Mouse (Mus musculus) WW6 (cell line): ENCODE measurements around the gene Nop16.
A peak's percentile ranks its signal among the peaks of the same experiment; 100 is the strongest.
"Not testable (repeated sequence)": the region's sequence is repeated elsewhere in the genome, so short reads cannot be mapped to it uniquely, and the experiment has no call there.

Experiments
- DNase-seq: peaks from one replicate; pipeline ENCODE4 v3.0.0-alpha.2; 2013; ENCODE audit warnings: low read depth, low spot score

Nop16 gene

DNA sequence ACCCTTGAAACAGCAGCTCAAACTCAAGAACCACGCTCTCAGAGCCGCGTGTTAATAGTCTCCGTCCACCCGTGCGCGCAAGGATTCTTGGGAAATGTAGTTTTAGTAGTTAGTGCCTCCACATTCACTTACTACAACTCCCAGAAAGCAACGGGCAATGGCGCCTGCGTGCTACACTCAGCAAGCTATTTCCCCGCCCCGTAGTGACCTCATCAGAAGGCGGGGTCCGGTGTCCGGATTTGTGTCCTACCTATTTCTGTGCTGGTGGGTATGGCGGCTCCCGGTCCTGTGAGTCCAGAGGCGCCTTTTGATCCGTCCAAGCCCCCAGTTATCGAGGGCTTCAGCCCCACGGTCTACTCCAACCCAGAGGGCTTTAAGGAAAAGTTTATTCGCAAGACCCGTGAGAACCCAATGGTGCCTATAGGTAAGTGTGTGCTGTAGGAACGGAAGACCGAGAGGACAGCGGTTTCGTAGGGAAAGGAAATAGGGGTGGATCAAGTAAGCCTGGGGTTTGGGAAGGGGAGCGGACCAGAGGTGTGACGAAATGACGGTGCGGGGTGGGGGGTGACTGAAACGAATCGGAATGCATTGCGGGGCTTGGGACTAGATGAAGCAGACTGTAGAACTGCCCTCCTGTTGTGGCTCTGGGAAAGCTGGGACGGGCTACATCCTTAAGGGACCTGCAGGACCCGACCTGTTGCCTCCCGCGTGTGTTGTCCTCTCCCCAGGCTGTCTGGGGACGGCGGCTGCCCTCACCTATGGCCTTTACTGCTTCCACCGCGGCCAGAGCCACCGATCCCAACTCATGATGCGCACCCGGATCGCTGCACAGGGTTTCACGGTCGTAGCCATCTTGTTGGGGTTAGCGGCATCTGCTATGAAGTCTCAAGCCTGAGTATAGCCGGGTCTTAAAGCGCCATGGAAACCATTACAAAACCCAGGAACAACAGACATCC lies at the start of gene Nop16, which contains the start of gene Higd2a:
Gene Nop16, minus strand, starts transcription at position 95 of the 956 bp plus-strand sequence.
Gene Higd2a, plus strand, starts transcription at position 212 of the 956 bp plus-strand sequence.
- peak; percentile 95 for DNase-seq

DNA sequence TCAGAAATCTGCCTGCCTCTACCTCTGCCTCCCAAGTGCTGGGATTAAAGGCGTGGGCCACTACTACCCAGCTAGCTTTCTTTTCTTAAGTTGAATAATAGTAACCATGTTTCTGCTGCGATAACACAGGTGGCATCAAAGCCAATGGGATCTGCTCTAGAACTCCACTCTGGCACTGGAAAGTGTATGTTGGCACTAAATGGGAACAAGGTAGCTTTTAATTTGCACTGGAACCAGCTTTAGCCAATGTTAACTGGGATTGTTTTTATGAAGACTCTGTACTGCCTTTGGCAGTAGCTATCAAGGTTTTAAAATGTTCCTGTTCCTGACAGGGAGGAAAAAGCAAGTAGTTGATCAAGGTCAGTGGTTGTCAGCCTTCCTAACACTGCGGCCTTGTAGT lies 45.1 kb upstream of the Nop16 start:
- DNase-seq = no peak

DNA sequence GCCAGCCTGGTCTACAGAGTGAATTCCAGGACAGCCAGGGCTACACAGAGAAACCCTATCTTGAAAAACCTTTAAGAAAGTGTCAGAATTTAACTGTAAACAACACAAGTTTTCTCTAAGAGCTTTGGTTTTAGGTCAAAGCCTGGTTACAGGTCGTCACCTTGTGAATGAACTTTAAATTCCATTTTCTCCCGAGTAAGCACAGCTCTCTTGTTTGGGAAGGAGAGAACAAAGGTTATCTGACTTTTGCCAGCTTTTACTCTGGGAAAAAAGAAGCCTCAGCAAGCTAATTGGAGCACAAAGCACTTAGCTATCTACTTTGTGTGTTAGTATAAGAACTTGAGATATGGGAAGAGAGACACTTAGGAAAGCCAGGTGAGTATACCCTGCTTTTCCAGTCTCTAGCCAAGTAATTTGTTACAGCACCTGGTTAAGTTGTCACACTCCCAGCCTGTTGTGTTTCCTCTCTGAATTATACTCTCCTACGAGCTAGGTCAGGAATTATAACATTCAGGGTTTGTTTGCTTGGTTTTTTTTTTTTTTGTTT lies 42.9 kb upstream of the Nop16 start:
- DNase-seq = no peak

DNA sequence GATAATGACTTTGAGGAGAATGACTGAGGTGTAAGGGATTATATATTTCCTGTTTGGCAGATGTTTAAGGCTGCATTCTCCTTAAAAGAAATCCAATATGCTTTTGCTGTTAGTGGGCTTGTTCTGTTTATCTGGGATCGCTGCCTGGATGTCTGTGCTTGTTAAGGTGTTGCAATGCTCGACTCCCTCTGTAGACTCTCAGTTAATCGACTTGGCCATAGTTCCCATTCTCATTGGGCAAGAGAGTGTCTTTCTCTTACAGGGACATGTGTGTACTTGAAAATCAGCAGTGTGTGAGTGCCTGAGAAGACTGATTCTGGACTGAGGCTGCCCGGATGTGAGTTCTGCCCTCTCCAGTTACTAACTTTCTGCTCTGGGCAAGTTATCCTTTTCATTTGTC lies 39.2 kb upstream of the Nop16 start:
- DNase-seq = no peak

DNA sequence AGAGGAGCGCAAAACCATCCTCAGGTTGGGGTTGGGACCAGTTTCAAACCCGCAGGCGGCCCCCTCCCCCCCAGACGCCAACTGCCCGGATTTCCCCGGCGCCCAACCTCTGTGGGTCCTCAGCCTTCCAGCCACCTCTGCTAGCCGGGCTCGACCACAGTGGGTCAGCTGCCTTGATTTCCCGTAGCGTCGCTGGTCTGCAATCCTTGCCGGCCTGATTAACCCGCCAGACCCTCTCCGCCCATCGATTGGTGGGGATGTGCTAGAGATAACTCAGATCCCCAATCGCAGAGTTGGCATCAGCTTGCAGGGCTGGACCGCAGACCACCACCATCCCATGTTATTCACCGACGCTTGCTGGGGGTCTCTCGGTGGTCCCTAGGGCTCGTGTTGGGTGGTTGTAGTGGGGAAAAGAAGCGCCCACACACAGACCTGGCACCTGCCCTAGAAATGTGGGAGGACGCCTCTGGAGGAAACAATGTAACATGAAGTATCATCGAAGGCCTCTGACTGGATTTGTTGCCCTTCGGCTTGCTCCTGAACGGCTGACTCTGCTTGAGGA lies 32.2 kb upstream of the Nop16 start:
- DNase-seq = no peak

DNA sequence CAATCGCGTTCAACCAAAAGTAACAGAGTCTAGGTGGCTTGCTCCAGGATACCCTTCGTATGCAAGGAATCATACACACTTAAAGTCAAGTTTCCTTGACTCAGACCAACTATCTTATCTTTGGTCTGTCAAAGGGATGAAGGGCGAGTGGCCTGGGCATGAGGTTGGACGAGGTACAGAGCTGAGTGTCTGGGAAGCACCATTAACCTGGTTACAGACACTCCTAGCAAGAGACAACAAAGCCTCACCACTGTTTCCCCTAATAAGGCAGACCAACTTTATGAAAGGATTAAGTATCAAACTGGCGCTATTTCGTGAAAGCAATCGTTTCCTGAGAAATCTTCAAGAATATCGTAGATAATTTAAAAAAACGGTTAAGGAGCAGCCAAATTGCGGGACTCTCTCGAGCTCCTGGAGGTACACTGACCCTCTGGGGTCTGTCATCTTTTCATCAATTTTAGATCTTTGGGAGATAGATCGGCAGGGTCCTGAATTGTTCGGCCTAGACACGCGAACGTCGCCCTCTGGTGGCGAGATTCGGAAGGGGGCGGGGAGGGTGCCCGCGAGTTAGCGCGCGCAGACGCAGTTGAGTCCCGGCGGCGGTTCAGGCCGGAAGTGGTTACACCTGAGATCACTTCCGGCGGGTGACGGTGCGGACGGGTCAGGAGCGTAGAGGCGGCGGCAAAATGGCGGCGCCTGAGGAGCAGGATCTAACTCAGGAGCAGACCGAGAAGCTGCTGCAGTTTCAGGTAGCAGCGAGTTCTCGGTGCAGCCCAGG lies 31.5 kb upstream of the Nop16 start, which contains the start of gene Faf2:
Gene Faf2, plus strand, starts transcription at position 630 of the 778 bp plus-strand sequence.
- DNase-seq = peak; percentile 86

DNA sequence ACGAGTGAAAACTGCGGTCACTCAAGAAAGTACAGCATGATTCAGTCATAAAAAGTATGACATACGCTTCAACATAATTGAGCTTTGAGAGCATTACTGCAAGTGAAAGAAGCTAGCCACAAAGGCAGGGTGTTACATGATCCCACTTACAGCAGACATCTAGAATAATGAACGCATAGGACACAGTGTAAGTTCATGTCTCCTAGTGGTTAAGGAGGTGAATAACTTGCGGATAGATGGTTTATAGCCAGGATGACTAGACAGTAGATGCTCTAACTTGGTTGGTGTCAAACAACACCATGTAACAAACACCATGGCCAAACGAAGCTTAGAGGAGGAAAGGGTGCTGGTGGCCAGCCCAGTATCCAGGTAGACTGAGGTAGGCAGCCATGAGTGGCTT lies 27.1 kb upstream of the Nop16 start:
- DNase-seq = no peak

DNA sequence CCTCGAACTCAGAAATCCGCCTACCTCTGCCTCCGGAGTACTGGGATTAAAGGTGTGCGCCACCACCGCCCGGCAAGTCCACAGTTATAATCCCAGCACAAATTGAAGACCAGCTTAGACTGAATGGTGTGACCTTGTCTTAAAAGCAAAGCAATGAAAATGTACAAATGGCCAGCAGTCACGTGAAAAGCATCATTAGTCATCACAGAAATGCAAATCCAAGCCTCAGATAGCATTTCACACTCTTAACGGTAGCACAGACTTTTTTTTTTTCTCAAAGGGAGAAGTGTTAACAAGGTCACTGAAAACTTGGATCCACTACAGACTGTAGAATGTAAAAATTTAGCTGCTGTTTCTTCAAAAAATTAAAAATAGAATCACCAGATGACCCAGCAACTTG lies 26.4 kb upstream of the Nop16 start:
- DNase-seq = no peak

DNA sequence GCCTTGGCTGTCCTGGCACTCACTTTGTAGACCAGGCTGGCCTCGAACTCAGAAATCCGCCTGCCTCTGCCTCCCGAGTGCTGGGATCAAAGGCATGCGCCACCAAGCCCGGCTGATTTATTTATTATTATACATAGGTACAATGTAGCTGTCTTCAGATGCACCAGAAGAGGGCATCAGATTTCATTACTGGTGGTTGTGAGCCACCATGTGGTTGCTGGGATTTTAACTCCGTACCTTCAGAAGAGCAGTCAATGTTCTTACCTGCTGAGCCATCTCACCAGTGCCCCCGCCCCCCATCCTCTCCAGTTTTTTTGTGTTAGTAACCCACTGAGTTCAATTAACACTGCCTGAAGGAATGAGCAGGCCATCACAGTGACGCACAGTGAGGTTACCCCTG lies 23.3 kb upstream of the Nop16 start:
- not testable (repeated sequence) for DNase-seq

DNA sequence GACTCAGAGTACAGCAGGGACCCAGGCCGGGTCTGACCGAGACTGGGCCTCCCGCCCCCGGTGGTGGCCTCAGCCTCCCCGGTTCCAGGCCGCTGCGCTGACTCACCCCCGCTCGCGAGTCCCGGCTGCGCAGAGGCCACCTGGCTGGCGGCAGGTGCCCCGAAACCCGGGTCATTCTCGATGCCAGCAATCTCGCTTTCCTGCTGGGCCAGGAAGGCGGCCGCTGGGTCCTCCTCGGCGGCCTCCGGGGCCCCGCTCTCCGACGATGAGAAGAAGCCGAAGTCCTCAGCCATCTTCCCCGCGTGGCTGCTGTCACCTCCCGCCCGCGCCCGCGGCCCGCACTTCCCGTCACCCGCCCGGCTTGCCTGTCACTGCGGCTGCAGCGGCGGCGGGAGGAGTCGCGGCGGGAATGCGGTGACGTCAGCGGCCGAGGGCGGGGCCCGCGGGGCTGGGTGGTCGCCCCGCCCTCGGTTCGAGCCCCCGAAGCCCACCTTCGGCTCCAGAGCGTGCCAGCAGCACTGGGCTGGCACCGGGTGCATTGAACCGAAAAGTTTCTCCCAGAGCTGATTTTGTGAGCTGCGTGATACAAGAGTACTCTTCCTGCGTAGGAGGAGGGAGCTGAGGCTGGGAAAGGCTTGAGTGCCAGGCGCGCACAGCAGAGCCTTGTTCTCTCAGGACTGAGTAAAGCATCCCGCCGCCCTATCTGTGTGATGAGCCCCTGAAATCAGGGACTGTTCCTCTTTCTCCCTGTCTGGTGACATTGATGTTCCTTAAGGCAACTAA lies 21.3 kb upstream of the Nop16 start, which contains the start of gene Cltb:
Gene Cltb, minus strand, starts transcription at position 373 of the 783 bp plus-strand sequence.
- no peak for DNase-seq

DNA sequence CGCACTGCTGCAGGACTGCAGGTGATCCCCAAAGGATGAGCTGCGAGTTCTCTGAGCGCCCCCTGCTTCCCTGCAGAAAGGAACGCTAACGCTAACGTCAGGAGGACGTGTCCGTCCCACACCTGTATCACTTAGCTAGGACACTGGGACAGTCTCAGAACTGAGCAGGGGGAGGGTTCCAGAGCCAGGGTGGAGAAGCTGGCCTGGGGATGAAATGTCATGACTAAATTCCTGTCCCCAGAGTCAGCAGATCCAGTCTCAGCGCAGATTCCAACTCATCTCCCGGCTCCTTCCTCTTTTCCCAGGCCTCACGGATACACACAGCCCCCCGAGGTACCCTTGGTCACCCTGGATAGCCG lies 20.7 kb upstream of the Nop16 start:
- no peak for DNase-seq

DNA sequence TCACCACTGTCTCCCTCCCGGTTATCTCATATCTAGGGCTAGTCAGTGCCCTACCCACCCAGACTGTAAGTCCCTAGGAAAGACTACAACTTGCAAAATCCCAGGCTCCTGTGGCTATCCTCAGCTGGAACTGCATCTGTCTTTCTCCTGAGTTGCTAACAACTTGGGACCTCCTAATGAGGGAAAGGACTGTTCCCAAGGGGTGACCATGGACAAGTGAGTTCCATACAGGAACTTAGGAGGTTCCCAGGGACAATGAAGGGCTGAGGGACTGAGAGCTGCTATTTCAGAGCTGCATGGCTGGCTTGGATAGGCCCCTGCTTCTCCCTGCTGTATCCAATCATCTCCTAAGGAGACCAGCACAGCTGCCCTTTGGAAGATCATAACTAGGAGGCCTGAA lies 19.4 kb upstream of the Nop16 start:
- DNase-seq = no peak

DNA sequence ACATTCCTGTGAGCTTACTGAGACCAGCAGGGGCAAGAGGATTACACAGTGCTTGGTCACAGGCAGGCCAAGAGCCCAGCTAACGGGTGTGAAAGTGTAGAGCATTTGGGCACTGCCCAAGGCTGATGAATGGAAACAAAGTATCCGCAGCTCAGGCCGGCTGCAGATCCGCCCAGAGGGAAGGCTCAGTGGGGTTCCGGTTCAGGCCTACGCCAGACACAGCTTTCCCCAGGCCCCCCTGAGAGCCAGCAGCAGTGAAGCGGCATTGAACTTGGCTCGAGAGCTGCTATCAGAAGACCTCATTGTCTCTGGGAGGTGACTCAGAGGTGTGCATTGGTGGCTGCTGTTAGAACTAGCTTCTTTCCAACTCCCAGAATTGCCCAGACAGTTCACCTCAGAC lies 18.8 kb upstream of the Nop16 start:
- DNase-seq = no peak

DNA sequence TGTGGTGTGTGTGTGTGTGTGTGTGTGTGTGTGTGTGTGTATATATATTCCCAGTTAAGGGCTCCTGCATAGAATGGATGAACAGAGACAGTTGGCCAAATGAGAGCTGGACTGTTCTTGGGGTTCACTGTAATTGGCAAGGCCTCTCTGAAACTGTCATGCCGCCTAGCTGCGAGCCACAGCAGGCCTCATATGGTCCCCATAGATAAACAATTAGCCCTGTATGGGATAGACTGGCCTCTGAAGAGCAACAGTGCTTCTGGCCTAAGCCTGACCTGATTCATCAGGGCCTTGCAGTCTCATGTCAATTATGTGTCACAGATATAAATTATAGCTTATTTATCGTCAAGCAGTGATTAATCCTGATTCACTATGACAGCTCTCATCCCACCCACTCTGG lies 18.1 kb upstream of the Nop16 start:
- no peak for DNase-seq

DNA sequence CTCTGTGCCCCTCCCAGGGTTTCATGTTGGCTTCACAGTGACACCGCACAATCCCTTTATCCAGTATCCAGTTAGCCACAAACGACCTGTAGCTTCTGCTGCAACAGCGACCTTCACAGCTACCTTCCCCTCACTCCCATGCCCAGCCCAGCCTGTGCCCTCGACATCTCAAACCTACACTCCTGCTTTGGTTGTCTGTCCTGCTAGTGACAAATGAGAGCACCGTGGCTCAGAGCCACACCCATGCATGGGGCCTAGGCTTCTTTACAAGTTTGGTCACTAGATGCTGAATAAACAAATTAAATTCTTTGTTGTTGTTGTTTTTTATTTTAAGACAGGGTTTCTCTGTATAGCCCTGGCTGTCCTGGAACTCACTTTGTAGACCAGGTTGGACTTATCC lies 17.3 kb upstream of the Nop16 start:
- DNase-seq = no peak

DNA sequence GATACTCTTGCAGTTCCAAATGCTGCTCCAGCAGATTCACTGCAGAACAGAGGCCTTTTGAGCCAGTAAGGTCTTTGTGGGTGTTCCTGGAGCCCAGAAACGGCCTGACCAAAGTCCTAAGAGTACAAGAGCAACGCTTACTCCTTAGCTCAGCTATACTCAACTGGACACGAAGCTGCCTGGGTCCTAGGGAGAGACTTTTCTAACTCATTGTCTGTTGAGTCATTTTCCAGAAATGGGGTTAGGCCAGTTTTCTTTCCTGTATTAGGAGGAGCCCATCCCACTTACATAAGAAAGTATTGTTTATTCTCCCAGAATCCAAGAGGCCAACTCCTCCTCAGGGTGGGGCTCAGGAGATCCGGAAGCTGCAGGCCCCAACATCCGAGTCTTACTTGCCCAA lies 15.5 kb upstream of the Nop16 start:
- DNase-seq = no peak

DNA sequence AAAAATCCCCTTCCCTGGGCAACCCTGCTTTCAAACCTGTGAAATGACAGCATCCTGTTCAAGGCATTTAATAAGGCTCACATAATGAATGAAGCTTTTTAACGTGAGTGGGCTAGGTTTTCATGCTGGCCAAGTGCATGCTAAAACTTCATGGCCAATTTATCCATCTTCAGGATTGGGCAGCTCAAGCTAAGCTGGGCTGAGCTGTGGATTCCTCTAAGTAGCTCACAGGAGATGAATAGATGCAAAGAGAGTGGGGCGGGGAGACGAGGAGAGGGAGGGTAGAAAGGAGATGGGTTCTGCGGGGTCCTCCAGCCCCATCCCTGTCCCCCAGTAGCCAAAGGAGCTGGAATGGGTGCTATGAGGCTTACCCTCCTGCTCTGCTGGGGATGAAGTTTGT lies 14.3 kb upstream of the Nop16 start:
- no peak for DNase-seq

DNA sequence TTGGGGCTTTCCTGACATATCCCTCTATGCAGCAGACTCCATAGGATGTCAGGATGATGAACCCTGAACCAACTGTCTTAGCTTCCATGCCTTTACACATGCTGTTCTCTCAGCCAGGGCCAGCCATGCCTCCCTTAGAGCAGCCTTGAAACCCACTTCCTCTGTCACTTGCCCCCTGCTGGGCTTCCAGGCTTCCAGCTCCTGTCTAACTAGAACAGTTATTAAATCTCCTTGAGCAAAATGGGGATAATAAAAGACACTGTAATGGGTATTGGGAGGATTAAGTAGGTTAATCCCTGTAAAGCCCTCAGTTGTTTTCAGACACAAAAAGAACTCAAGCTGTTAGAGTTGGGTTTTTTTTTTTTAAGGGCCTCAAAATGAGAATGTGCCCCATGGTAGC lies 13.6 kb upstream of the Nop16 start:
- DNase-seq = no peak

DNA sequence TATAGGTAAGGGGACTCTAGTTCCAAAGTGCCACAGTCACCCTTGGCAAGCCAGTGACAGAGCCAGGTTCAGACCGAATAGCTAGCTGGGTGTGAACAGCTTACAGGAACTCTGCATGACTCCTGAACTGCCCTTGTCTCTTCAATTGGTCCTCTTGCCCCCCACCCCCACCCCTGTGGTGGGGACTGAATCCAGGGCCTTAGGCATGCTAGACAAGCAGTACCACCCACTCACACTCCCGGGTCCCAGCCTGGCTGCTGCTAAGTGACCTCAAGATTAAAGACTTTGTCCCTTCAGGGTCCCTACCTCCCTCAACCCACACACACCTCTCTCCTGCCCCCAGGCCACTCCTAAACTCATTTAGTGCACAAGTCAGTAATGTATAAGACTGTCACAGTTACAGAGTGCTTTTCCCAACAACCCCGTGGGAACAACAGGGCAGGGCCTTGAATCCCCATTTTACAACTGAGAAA lies 12.8 kb upstream of the Nop16 start:
- no peak for DNase-seq

DNA sequence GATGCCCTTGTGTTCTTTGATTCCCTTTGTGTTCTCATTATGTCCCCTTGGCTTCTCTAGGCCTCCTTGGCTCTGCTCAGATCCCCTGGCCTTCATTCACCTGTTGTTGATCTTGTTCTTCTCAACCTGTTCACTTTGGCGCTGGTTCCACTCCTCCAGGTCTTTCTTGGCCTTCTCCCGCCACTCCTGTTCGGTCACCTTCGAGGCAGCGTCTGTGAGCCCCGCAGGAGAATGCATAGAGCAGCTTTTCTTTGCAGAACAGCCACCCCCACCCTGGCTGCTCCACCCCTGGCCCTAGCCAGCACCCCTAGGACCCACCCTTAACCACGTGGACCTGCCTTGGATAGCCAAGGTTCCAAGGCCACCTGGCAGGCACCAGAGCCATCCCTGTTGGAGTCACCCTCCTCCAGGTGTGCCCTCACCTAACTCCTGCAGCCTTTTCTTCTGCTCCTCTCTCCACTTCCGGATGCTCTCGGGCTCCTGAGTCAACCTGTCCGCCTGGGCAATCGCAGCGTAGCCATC lies 8.8 kb upstream of the Nop16 start:
- no peak for DNase-seq

DNA sequence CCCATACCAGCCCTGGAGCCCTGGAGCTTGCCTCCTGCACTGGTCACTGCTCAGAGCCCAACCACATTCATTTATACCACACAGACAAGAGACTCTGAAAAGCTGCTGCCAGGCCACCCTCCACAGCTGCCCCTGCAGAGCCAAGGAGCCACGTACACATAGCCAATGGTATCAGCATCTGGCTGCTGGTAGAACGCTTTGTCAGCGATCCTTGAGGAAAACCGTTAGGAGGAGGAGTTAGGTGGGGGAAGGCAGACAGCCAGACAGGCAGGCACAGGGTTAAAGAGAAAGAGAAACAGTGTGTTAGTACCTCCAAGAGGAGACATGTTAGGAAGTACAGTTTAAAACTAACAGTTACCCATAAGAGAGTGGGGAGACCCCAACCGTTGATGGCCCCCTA lies 7.0 kb upstream of the Nop16 start:
- no peak for DNase-seq
